Mouse (Mus musculus) spleen, postnatal 4 days (tissue): ENCODE measurements at regions not wholly inside any gene's neighbourhood (a gene's known extent, or its start where the extent isn't known, plus 50 kb on each side); places are given as distances from the start of the nearest gene placed in this dataset.
"Not testable (repeated sequence)": the region's sequence is repeated elsewhere in the genome, so short reads cannot be mapped to it uniquely, and the experiment has no call there.

Source experiments
- DNase-seq, 2 experiments: peaks; one replicate each; pipeline ENCODE4 v3.0.0; 2022; ENCODE audit warnings: low spot score in 2 of 2

DNA sequence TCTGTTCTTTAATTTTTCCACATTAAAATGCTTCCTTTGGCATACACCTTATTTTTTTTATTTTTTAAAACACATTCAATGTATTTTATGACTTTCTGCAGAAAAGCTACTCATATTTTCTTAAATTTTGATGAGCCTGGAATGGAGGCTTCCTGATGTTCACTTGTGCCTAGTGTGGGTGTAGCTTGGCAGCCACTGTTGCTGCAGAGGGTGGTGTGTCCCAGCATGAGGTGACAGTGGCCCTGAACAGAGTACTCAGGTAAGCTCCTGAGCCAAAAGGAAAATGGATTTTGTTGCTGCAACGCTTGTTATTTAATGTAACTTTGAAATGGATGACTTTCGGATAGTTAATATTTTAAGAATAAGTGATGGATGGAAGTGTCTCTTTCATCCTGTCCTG, 170.6 kb downstream of the Eipr1 start:
- DNase-seq: no peak

- no peak for DNase-seq
Measured at GRCm38 (mm10) chr12:28925206-28925605, 173.6 kb downstream of the Eipr1 start.

DNA sequence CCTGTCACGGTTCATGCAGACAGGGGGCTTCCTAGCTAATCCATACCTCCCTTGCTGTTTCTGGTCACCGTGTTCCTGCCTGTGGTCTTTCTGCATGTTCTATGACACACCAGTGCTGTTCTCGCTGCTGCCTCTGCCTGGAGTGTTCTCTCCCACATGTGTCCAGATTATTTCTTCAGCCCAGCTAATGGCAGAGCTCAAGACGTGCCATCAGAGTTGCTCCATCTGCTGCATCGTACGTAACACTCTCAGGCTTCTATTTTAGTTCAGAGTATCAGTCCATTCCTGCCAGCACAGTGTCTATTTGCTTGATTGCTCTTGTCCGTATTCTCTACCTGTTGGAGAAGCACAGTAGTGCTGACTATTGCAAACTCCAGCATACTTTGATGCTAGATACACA, 188.3 kb downstream of the Eipr1 start:
- no peak for DNase-seq

DNA sequence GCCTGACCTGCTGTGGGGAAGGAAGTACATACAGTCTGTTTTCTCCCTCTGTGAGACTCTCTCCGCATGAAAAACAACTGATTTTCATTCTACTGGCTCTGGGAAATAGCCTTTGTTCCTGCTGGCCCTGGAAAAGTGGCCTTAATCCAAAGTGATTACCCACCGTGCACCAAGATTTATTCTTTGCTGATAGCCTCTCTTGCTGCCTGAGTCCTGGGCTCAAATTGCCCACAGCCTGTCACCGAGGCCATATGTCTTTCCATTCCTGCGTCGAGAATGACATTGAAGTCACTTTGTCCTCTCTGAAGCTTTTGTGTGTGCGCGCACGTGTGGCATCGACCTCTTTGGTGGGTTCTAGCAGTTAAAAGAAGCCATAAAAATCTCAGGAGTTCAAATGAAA, 197.3 kb downstream of the Eipr1 start:
- no peak for DNase-seq

GRCm38 (mm10) chr12:28949307-28949706, 197.7 kb downstream of the Eipr1 start:
- DNase-seq: no peak

DNA sequence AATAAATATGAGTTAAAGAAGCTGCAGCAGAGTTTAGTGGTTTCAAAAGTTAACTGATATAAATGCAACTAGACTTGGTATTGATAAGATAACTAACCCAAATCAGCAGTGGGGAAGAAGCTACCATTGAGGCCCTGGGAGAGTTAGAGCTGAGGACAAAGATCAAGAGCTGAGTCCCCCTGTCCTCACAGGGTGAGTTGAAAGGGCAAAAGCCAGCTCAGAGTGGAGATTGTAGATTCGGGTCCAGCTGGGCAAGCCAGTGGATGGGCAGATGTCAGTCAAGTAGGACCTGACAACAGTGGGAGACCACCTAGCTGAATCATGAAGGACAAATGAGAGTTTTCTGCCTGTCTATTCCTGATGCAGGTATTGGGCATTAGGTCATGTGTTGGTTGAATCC, 205.6 kb downstream of the Eipr1 start:
- DNase-seq: no peak

GRCm38 (mm10) chr12:28958661-28959060, 207.1 kb downstream of the Eipr1 start:
- DNase-seq: no peak

DNA sequence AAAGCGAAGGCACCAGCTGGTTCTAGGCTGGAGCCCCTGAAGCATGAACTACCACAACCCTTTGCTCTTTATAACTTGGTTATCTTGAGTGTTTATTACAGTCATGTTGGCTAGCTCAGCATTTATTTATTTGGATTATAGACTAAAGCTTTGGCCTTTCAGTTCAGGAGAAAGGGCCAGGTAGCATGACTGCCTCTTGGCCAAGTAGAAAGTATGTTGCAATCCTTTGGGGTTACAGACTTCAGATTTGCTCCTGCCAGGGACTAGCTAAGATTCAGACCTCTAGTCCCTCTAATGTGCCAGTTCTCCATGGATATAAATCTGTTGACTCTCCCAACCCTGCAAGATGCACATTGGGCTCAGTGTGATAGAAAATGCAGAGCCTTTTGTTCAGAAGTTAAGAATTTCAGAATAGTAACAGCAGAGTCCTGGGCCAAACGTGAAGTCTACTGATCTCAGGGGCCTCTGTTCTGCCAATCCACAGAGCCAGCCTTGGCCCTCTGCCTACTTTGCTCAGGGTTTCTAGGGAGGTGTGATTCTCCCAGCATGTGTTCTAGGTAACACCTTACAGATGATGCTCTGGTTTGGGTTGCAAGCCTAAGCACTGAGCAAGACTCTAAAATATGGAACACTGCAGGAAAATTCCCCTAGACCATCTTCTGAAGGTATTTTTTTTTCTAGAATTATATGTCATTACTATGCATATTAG, 218.2 kb downstream of the Eipr1 start:
- DNase-seq: no peak

GRCm38 (mm10) chr12:28974571-28975041, 223.0 kb downstream of the Eipr1 start:
- DNase-seq: no peak

GRCm38 (mm10) chr12:28975249-28975648, 223.6 kb downstream of the Eipr1 start:
- DNase-seq: no peak

GRCm38 (mm10) chr12:28979679-28980078, 228.1 kb downstream of the Eipr1 start:
- DNase-seq: no peak

- DNase-seq: no peak
Measured at GRCm38 (mm10) chr12:28986214-28986613, 234.6 kb downstream of the Eipr1 start.

- DNase-seq: no peak
Measured at GRCm38 (mm10) chr12:28997474-28998192, 246.0 kb downstream of the Eipr1 start.

- no peak for DNase-seq
Measured at GRCm38 (mm10) chr12:28999963-29000451, 248.4 kb downstream of the Eipr1 start.

- no peak for DNase-seq
Measured at GRCm38 (mm10) chr12:29004504-29004903, 252.9 kb downstream of the Eipr1 start.

DNA sequence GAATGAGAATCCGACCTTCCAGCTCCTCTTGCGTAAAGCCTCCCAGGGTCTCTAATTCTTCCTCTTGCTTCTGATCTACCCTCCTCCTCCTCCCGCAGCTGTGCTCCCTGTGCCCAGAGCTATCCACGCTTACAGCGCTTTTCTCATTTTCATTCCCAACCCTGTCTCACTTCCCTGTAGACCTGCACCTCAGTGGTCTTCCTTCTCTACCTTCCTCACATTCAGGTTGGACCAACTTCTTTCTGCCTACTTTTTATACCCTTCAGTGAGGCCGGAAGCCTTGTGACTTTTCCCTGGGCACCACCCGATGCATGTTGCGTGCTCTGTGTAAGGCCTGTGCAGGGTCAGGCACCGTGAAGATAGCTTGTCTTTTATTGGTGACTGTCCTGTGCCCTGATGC, 263.0 kb downstream of the Eipr1 start:
- no peak for DNase-seq

DNA sequence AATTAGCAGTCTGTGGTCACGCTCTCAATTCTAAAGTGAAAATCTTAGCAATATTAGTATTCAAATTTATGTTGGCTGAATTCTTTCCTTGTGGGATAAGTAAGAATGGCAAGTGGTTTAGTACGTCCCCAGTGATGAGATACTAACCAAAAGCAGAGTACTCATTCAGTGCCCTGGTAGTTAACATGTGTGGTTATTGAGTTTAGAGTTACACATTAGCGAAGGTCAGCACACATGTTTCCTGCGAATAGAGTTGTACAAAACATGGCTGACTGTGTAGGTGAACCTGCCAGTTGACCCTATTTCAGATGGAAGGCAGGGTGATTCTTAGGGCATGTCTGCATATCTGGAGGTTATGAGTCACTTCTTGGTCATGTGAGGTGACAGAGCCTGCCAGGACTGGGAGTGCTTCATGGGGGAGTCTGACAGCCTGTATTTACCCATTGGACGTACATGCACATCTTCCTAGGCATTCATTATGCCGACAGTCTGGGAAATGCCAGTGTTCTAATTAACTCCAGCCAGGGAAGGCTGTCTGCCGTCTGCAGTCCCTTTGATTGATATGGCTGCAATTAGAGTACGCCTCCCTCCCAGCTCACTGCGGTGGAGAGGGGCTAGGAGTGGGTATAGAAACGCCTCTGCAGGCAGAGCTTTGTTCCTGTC, 263.7 kb downstream of the Eipr1 start:
- no peak for DNase-seq

GRCm38 (mm10) chr12:29021152-29021551, 269.5 kb downstream of the Eipr1 start:
- DNase-seq: no peak

GRCm38 (mm10) chr12:29028171-29028570, 276.6 kb downstream of the Eipr1 start:
- DNase-seq: no peak

DNA sequence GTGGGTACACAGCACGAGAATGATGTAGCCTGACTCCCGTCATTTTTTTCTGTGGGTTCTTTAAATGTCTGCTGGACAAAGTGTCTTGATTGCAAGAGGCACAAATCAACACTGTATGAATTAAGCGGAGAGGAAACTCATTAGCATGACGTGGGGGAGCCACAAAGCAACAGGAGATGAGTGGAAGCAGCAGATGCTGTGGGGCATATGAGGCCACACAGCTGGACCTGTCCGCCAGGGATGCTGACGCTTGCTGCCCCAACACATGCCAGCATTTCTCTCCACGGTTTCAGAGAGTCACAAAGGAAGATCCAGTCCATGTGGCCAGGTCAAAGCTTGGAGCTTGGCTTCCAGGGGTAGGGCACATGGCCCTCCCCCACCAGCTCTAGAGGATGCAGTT, 277.9 kb downstream of the Eipr1 start:
- no peak for DNase-seq

GRCm38 (mm10) chr12:29046009-29046408, 294.4 kb downstream of the Eipr1 start:
- DNase-seq: no peak

DNA sequence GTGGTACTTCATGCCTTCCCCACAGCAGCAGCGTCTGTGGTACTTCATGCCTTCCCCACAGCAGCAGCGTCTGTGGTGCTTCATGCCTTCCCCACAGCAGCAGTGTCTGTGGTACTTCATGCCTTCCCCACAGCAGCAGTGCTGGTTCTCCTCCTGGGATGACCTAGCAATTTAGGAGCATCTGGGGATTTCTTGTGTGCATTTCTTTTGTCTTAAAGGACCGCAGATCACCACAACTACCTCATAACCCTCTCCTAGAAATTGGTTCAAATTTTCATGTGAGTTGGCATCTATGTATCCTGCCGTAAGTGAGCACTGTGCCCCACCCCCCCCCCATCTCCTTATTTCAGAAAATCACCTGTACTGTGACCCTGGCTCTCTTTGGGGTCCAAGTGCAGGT, 297.0 kb downstream of the Eipr1 start:
- DNase-seq: not testable (repeated sequence)

DNA sequence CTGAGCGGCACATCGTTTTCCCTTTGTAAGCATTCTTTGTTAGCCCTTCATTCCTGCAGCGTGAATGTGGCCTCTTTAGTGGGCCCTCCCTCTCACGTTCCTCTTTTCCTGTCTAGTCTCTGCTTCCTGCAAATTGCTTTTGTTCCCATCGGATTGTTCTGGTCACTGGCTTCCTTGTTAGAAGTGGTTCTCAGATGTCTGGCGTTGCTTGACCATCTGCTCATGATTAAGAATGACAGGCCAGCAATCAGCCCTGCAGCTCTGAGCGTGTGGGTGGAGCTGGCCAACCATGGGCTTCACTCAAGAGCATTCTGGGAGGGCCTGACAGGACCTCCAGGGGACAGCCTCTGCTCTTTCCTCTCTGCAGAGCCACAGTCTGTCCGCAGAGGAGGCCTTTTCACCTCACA, 297.5 kb downstream of the Eipr1 start:
- DNase-seq: no peak
